Mouse (Mus musculus): ENCODE results near the gene Olfr670. TPM values are rescaled to one million over a fixed set of nuclear protein-coding genes. Genes with fewer than 3 reads are reported as not detected.

The Olfr670 gene
- polyA plus RNA-seq, 1 experiment from 2014 or later, result not detected

GRCm38 (mm10) chr7:104921382-104921781 is 41.0 kb downstream of the Olfr670 start, which contains the start of gene Olfr667:
Olfr667 (minus strand) TSS chr7:104921482.
- Histone ChIP-seq H3K27ac (ENCODE audit: low read depth) (no peak within 1 kb of the TSS), H3K9me3 (ENCODE audit: low read length) (no peaks in the 10 kb centered on the region), H3K27me3 (ENCODE audit: insufficient read depth, low read length) (no peaks in the 10 kb centered on the region), H3K36me3 (replicated peaks; ENCODE audit: insufficient read depth, low read length) (no peaks in the 10 kb centered on the region), H3K9ac (replicated peaks) (no peak within 1 kb of the TSS), H3K4me3 (ENCODE audit: low read depth, low read length) (no peak within 1 kb of the TSS), H3K4me1 (ENCODE audit: insufficient read depth) (no peaks in the 10 kb centered on the region), H3K4me2 (ENCODE audit: low read depth, low read length) (no peak within 1 kb of the TSS)
- WGBS (ENCODE audit: insufficient replicate concordance), result 64% methylated on average over 1 of the region's 1 CpGs
- TF ChIP-seq CTCF (IDR thresholded peaks at IDR 0.05; ENCODE audit: low read depth), result no peak
- no peak for TF ChIP-seq EP300 (IDR thresholded peaks at IDR 0.05; ENCODE audit: low read depth)
- DNase-seq (no peak), ATAC-seq (no peak)

Other genes with a start within 250 kb of the Olfr670 start
- gene Usp17le, start 185.2 kb downstream of the Olfr670 start, polyA plus RNA-seq (2015; fragmentation: Nextera tagmentation; extraction: Ambion mirVana), result not detected in 2 replicates
- gene Usp17lb, start 120.0 kb downstream of the Olfr670 start, polyA plus RNA-seq (2015; fragmentation: Nextera tagmentation; extraction: Ambion mirVana), result not detected in 2 replicates
- not detected in 2 replicates for gene Usp17la, start 105.6 kb downstream of the Olfr670 start, polyA plus RNA-seq (2015; fragmentation: Nextera tagmentation; extraction: Ambion mirVana)
- not detected in 2 replicates for gene Olfr665, start 84.6 kb downstream of the Olfr670 start, polyA plus RNA-seq (2015; fragmentation: Nextera tagmentation; extraction: Ambion mirVana)
- not detected in 2 replicates for gene Olfr666, start 66.7 kb downstream of the Olfr670 start, polyA plus RNA-seq (2015; fragmentation: Nextera tagmentation; extraction: Ambion mirVana)
- not detected in 2 replicates for gene Olfr667, start 41.1 kb downstream of the Olfr670 start, polyA plus RNA-seq (2015; fragmentation: Nextera tagmentation; extraction: Ambion mirVana)
- not detected in 2 replicates for gene Olfr668, start 34.6 kb downstream of the Olfr670 start, polyA plus RNA-seq (2015; fragmentation: Nextera tagmentation; extraction: Ambion mirVana)
- not detected in 2 replicates for gene Olfr669, start 28.4 kb downstream of the Olfr670 start, polyA plus RNA-seq (2015; fragmentation: Nextera tagmentation; extraction: Ambion mirVana)
- not detected in 2 replicates for gene Olfr671, start 16.5 kb upstream of the Olfr670 start, polyA plus RNA-seq (2015; fragmentation: Nextera tagmentation; extraction: Ambion mirVana)
- gene Olfr672, start 39.4 kb upstream of the Olfr670 start, polyA plus RNA-seq (2015; fragmentation: Nextera tagmentation; extraction: Ambion mirVana), result not detected in 2 replicates
- not detected in 2 replicates for gene Olfr675, start 65.8 kb upstream of the Olfr670 start, polyA plus RNA-seq (2015; fragmentation: Nextera tagmentation; extraction: Ambion mirVana)
- gene Olfr676, start 70.1 kb upstream of the Olfr670 start, polyA plus RNA-seq (2015; fragmentation: Nextera tagmentation; extraction: Ambion mirVana), result not detected in 2 replicates
- not detected in 2 replicates for gene Olfr677, start 88.8 kb upstream of the Olfr670 start, polyA plus RNA-seq (2015; fragmentation: Nextera tagmentation; extraction: Ambion mirVana)
- gene Olfr678, start 101.9 kb upstream of the Olfr670 start, polyA plus RNA-seq (2015; fragmentation: Nextera tagmentation; extraction: Ambion mirVana), result not detected in 2 replicates
- gene Olfr679, start 118.6 kb upstream of the Olfr670 start, polyA plus RNA-seq (2015; fragmentation: Nextera tagmentation; extraction: Ambion mirVana), result not detected in 2 replicates
- gene Olfr680-ps1, start 130.2 kb upstream of the Olfr670 start, polyA plus RNA-seq (2015; fragmentation: Nextera tagmentation; extraction: Ambion mirVana), result not detected in 2 replicates
- gene Olfr681, start 154.2 kb upstream of the Olfr670 start, polyA plus RNA-seq (2015; fragmentation: Nextera tagmentation; extraction: Ambion mirVana), result not detected in 2 replicates
- gene Olfr683, start 184.4 kb upstream of the Olfr670 start, polyA plus RNA-seq (2015; fragmentation: Nextera tagmentation; extraction: Ambion mirVana), result not detected in 2 replicates
- not detected in 2 replicates for gene Olfr684, start 201.0 kb upstream of the Olfr670 start, polyA plus RNA-seq (2015; fragmentation: Nextera tagmentation; extraction: Ambion mirVana)
- not detected in 2 replicates for gene Olfr685, start 223.4 kb upstream of the Olfr670 start, polyA plus RNA-seq (2015; fragmentation: Nextera tagmentation; extraction: Ambion mirVana)
- not detected in 2 replicates for gene Olfr686, start 244.9 kb upstream of the Olfr670 start, polyA plus RNA-seq (2015; fragmentation: Nextera tagmentation; extraction: Ambion mirVana)